Mouse (Mus musculus) cerebellum, adult 2 months (tissue): Measurements from ENCODE around the gene Wdr18.

ENCODE experiments used
- CTCF ChIP-seq: fragments of 200-500 bp; IDR thresholded peaks from 2 replicates; pipeline ENCODE4 v1.5.1; 2011; ENCODE audit warnings: low read depth, mild to moderate bottlenecking, control low read depth, low read length, moderate library complexity, borderline replicate concordance; ENCODE audit not compliant: insufficient read depth
- POLR2A ChIP-seq: fragments of 200-500 bp; IDR thresholded peaks from 2 replicates; pipeline ENCODE4 v1.6.1; 2011; ENCODE audit warnings: low read length, control low read depth, borderline replicate concordance; ENCODE audit not compliant: insufficient read depth

GRCm38 (mm10) chr10:79966886-79967400 lies 7.0 kb downstream of the Wdr18 start:
- TF ChIP-seq CTCF (no peak), POLR2A (no peak)
